Mouse (Mus musculus): ENCODE measurements around the gene Rnf8.

Rnf8 gene

DNA sequence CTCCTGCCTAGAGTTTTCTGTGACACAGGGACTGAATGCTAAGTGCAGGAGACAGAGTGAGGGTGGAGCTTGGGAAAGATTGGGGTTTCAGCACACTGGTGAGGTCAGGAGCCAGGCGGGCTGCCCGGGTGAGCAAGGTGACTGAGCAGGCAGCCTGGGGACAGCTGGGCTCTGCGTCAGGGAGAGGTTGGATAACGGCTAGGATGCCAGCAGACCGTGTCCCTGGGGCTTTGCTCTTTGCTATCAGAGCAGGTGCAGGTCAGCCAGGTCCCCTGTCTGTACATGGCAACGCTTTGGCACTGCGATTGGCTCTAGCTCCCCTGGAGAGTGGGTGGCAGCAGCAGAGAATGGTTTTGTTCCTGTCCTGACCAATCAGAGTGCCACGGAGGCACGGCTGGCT, 12.7 kb downstream of the Rnf8 start:
- DNase-seq (ENCODE audit: low read depth): no peak

DNA sequence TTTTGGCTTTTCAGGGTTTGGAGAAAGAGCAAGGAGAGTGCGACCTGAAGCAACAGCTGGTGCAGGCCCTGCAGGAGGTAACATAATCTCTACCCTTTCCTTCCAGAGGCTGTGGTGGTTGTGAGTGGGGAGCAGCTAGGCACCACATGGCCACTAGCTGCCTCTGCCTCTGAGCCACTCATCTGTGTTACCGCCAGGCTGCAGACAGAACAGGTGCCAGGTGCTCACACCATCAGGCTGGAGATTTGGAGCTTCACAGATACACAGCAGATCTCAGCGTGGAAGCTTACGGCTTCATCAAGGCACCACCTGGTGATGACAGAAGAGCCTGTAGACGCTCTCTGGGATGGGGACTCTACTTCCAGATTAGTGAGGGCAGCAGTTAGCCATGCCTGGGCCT, 14.4 kb downstream of the Rnf8 start:
- DNase-seq (ENCODE audit: low read depth): no peak

DNA sequence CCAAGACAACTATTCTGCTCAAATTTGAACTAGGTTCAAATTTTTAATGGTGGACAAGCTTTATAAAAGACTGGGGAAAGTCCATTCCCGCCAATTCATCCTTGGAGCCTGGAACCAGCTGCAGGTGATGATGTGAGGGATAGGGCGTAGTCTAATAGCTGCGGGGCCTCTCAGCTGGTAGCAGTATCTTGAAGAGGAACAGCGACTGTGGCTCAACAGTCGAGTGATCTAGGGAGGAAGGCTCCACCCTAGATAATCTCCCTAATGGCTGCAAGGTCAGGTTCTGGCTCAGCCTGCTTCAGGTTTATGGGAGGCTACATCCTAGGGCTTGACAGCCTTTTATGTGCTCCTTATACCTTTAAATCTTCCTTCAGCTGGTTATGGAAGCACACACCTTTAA, 15.0 kb downstream of the Rnf8 start:
- no peak for DNase-seq (ENCODE audit: low read depth)

DNA sequence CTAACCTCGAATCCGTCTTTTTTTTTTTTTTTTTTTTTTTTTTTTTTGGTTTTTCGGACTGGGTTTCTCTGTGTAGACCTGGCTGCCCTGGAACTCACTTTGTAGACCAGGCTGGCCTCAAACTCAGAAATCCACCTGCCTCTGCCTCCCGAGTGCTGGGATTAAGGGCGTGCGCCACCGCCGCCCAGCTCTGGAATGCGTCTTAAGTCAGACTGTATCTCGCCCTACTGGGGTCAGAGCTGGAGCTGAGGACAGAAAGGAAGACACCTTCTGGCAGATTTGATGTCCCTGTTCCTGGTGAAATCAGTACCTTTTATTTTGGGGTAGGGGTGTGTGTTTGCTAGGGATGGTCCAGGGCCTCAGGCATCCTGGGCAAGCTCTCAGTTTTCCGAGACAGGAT, 17.7 kb downstream of the Rnf8 start:
- DNase-seq (ENCODE audit: low read depth): no peak

DNA sequence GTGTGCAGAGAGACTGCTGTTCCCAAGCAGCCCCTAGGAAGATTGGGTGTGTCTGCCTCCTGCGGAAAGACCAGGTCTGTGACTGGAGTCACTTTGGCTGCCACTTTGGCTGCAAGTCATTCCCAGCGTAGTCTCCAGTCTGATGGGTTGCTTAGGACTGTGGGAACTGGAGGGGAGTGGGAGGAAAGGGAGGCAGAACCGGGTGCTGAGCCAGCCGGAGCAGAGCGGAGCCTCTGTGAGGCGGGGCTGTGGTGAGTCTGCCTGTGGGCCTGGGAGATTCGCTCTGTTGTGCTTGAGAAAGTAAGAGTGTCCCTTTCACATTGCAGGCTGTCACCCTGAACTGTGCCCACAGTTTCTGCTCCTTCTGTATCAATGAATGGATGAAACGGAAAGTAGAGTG, 20.9 kb downstream of the Rnf8 start:
- DNase-seq (ENCODE audit: low read depth): no peak

DNA sequence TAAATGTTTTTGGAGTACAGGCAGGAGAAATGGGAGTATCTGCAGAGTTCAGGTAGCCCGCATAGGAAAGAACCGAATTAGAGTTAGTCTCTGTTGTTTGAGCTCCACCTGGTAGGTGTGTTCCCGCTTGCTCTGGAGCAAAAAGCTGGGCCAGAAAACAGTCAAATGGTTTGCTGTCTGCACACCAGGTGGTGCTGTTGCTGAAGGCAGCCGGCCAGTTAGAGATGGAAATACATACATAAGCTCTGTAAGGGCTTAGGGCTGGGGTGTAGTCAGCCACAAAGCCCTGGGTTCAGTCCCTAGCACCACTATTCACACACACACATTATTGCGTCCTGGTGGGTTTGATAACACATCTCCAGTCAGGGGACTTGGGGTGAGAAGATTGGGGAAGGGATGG, 21.5 kb downstream of the Rnf8 start:
- peak; percentile 65 for DNase-seq (ENCODE audit: low read depth)

DNA sequence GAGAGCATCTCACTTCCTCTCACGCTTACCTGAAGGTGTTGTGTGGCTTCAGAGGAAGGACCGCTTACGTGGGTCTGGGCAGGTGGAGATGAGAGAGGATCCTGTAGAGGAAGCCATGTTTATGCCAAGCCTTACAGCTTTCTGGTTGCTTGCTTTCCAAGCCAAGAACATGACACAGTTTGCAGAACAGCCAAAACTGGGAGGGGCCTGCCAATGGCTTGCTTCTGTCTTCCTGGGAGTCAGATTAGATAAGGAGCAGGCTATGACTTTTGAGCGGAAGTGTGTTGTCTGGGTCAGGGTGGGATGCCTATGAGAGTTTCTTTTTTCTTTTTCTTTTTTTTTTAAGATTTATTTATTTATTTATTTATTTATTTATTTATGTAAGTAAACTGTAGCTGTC, 22.8 kb downstream of the Rnf8 start:
- peak; percentile 18 for DNase-seq (ENCODE audit: low read depth)

DNA sequence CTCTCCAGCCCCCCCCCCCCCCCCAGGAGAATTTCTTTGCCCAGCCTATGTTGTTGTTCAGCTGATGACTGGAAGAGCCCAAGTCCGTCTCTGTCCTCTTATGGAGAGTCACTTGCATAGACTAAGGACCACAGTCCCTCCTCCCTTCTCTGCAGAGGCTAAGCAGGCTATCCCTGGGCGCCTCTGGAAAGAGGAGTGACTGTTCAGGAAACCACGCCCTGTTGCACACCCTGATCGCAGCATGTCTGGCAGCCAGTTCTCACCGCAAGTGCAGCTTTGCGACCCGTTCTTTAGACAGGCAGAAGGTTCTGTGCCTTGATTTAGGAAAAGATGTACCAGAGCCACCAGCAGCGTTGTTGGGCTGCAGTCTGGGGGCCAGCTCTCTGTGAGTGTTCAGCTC, 23.3 kb downstream of the Rnf8 start:
- no peak for DNase-seq (ENCODE audit: low read depth)

DNA sequence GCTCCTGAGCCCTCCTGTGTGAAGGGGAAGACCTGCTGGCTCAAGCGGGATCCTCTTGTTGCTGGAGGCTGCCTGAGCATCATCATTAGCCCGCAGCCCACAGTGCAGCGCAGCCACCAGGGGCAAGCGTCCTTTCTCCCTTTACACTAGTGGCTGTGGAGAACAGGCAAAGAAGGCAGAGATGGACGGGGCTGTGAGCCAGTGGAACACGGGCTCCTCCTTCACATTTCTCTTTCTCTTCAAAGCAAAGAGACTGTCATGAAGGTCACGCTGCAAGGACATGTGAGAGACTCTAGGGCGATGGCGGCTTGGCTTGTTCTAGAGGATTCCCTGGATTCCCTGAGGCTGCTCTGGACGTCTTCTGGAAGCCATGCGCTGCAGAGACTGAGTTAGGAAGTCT, 26.4 kb downstream of the Rnf8 start:
- DNase-seq (ENCODE audit: low read depth): no peak

DNA sequence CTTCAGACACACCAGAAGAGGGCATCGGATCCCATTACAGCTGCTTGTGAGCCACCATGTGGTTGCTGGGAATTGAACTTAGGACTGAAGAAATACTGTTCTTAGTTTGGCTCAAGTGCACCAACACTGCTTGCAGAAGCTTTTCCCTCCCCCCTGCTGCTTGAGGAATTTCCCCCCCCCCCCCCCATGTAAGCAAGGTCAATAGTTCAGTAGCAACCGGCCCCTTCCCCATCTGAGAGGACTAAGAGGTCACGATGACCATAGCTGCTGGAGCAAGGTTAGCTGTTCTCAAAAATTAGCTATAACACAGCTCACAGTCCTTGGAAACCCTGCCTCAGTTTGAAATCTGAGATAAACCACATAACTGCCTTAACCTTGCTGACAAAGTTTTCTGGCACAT, 27.6 kb downstream of the Rnf8 start:
- DNase-seq (ENCODE audit: low read depth): no peak

DNA sequence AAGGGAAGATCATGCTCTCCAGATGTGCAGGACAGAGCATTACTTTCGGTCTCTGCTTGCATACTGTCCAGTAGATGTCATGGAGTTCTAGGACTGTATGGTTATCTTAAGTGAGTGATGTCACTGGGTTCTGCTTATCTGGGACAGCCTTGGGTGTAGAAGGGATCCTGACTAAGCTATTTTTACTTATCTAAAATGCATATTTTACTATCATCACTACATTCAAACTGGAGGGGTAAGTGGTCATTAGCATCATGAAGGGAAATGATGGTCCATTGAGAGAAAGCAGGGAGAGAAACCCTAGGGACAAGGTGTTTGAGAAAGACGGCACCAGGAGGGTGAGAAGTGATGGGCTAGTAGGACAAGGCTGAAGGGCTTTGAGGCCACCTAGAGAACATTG, 43.7 kb downstream of the Rnf8 start:
- DNase-seq (ENCODE audit: low read depth): no peak

DNA sequence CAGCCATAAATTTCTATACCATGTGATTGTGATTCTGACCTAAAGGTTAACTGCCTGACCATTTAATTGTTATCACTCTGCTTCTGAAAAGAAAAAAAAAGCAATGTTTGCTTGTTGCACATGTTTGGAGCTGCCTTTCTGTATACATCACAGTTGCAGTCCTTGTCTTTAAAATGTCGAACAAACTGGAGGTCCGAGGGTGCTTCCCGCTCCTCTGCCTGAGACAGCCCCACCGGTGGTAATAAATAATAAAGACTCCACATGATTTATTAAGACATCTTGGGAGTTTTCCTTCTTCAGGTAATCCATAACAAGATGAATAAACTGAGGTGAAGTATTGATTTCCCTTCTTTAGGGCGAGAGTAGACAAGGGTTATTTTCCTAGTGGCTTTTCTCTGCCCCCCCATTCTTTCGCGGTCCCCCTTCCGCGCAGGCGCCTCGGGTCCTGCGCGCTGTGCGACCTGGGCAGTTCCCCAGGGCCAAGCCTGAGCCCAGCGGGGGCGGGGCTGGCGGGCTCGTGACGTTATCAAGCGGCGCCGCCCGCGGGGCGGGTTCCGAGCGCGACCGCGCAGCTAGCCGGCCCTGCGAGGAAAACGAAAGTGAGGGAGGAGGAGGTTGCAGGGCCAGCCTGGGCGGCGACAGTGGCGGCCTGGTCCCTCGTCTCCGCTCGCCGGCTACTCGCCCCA, 45.6 kb downstream of the Rnf8 start, which contains the start of gene Cmtr1:
Gene Cmtr1, plus strand, starts transcription at position 520 of the 686 bp plus-strand sequence.
- DNase-seq (ENCODE audit: low read depth): peak; percentile 98

DNA sequence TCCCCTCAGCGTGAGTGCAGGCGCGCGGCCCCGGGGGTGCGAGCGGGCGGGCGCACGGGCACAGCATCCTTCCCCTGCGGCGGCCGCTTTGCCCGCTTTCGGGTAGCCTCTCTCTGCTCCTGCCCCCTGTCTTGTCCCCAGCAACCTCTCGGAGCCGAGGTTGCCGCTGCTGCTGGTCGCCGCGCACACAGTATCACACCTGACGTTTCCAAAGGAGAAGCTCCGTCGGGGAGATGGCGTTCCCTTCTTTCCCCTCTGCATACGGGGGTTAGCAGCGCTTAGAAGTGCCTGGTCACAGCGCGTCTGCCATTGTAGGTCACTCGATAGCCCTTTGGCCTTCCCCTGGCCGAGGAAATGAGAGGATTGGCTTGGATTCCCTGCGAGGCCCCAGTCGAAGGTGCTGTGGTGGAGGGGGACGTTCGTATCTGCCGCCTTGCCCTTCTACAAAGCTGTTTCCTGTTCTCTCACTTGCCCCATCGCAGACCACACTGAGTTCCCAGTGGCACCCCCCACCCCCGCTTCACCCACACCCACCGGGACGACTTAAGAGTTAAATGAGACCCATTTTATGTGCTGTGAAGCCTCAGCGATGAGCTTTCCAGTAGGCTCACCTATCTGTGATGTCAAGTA, 46.3 kb downstream of the Rnf8 start:
- no peak for DNase-seq (ENCODE audit: low read depth)

DNA sequence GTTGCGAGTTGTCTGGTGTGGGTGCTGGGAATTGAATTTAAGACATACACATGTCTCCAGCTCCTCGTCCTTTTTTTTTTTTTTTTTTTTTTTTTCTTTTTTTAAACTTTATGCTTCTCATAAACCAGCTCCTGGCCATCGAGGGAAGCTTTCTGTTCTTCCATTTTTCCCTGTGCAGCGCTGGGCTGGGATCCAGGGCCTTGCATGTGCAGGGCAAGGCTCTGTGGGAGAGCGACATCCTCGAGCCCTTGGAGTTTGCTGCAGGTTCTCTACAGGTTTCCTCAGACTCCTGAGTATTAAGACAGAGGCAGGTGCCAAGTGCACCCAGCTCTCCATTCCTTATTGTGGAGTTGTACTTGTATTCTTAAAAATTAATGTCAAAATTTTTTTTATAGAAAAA, 47.6 kb downstream of the Rnf8 start:
- DNase-seq (ENCODE audit: low read depth): no peak

DNA sequence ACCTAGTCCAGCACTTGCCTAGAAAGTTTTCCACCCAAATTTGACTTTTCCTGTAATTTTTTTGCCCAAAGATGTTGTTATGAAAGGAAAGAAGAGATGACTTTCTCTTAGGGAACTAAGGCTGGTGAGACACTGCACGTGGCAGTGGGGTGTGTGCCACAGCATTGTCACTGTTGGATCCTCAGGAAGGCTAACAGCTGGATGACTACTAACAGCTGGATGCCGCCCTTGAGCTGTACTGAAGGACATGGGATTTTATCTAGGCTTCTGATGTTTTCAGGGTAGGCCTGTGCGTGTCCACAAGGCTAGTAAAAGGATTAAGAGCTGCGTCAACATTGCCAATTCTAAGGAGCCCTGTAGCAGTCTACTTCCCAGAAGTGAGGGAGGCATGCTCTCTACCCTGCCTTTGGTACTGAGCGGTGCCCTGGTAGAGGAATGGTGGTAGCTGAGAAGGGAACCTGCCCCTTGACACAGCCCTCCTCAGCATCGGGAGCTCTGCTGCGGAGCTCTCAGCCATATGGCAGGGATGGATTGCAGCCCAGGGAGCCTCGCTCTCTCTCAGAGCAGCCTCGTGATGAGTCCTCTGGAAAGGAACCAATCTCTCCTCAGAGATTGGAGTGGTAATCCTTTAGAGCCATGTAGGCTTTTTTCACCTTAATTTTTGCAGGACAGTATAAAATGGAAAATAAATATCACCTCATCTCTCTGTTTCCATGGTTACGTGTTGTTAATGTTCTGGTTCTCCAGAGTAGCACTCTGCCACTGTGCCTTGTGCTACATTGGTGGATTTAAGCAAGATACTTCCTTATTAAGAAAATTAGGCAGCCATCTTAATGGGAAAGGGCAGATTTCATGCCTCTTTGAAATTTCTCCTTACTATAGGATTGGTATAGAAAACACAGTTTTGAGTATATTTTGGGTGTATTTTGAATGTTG, 53.7 kb downstream of the Rnf8 start:
- DNase-seq (ENCODE audit: low read depth): no peak

DNA sequence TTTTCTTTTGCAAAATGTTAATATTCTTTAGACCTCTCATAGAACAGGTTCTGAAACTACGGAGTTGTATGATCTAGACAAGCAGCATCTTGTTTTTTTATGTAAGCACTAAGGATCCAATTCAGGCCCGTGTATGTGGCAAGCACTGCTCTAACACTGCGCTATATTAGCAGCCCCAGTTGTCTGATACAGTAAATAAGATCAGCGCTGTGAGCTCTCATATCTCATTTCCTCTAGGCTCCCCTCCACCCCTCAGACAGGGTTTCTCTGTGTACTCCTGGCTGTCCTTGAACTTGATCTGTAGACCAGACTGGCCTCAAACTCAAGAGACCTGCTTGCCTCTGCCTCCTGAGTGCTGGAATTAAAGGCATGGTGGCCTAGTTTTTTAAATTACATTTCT, 54.4 kb downstream of the Rnf8 start:
- DNase-seq (ENCODE audit: low read depth): no peak

DNA sequence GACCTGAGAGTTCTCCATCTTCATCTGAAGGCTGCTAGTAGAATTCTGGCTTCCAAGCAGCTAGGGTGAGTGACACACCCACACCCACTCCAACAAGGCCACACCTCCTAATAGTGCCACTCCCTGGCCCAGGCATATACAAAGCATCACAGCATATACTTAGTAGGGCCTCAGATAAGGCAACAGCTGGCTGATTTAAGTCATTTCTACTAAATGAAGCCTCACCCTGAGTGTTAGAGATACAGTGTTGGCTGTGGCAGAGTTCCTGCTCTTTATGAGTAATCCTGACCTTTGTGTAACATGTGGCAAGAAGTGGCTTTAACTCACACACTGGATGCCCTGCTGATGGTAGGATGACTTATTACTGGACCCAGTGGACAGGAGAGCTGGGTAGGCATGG, 55.3 kb downstream of the Rnf8 start:
- DNase-seq (ENCODE audit: low read depth): peak; percentile 34

DNA sequence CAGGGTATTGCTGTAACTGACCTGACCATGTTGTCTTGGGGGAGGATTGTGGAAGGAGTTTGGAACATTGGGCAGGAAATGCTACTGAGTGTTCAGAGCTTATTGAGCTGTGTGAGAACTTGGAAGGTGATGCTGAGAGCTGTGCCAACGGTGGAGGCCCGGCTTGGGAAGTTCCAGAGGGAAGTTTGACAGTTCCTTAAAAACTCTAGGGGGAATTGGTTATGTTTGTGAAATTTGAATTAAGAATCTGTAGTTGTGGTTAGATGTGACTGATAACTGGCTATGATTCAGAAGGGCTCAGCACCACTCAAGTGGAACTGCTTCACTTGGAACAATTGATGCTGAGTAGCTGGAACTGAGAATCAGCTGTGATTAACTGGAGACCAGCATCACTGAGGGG, 56.4 kb downstream of the Rnf8 start:
- peak; percentile 66 for DNase-seq (ENCODE audit: low read depth)

DNA sequence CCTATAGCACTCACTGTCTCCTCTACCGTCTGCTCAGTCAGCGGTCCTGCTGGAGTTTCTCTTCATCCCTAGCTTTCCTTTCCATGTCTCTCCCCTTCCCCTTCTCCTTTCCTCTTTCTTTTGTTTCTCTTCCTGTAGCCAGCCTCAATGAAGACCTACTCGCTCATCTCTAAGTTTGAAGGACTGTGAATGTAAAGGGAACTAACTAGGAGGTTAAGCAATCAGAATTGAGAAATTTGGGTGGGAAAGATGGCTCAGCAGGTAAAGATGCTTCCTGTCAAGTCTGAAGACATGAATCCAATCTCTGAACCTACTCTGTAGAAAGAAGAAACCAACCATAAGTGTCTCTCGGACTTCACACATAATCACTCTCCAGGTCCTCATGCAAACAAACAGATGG, 58.7 kb downstream of the Rnf8 start:
- DNase-seq (ENCODE audit: low read depth): no peak

DNA sequence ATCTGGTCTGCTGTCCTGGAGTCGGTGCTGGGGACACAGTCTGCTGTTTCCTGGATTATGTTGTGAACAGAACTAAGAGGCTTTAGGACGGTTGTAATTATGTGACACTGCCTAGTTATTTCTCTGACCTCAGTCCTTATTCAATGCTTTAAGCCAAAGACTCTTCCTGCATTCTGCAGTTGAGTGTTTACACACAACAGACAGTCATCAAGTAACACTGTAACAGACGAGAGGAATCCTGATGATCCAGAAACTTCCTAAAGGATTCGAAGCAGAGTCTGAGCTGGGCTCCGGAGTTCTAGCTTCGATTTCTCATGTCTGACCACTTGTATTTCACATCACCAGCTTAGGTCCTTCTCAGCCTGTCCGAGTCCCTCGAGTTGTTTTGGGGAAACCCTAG, 63.9 kb downstream of the Rnf8 start:
- no peak for DNase-seq (ENCODE audit: low read depth)

DNA sequence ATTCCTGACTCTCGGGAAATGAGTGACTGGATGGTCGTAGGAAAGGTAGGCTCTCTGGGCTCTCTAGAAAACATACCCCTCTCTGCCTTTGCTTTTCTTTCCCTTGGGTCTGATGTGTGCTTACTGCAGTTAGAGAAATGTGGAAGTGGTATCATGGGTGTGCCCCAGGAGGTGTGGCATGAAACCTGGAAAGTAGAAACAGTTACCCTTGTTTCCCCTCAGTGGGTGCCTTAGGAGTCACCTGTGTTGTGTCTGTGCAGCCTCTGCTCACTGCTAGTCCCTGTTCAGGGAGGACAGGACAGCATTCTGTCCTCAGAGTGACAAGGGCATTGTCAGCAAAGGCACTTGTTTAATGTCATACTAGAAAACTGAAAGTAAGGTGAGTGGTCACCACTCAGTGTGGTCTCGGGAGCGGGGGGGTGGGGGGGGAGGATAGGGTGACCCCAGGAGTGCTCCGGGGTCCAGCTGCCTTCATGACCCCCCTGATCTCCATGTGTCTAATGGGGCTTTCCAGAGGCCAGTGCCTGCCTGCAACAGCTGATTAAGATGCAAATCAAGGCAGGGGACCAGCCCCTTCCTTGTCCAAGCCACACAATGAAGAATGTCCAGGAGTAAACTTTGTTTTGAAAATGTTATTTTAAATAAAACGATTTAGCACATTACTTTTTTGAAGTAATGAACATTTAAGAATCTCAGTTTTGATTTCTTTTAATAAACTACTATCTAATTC, 64.6 kb downstream of the Rnf8 start:
- DNase-seq (ENCODE audit: low read depth): no peak

DNA sequence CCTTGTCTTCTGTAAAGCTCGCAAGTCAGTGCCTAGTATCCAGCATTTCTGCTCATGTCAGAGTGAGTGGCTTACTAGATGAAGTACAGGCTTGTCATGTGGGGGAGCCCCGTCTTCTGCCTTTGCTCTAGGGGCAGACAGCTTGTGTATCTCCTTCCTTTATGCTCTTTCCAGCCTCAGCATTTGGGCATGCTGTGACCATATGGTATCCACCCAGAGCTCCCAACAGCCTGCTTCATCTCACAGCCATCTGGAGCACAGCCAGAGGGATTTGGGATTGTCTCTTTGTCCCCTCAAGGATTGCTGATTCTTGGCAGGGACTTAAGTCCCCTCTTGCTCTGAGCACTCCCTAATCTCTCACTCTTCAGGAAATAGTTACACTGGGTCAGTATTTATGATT, 65.6 kb downstream of the Rnf8 start:
- no peak for DNase-seq (ENCODE audit: low read depth)
